Mouse (Mus musculus) forebrain, embryonic 14.5 days (tissue): ENCODE results near the gene Ykt6. TPM values are rescaled to one million over a fixed set of nuclear protein-coding genes. Genes with fewer than 3 reads are reported as not detected.
"Not testable (repeated sequence)": the region's sequence is repeated elsewhere in the genome, so short reads cannot be mapped to it uniquely, and the experiment has no call there.

Experiments used
- ATAC-seq: fragments of 200-750 bp; cut with Nextera tagmentation; 2 replicates; pipeline ENCODE4 v1.8.0; 2017; ENCODE audit warnings: mild to moderate bottlenecking, moderate library complexity
- DNase-seq: peaks from one replicate; pipeline ENCODE4 v3.0.0-alpha.2; 2015; ENCODE audit warnings: low spot score
- H3K27ac ChIP-seq: fragments of 300-500 bp; sonication (generic); 2 replicates; pipeline ENCODE4 v1.5.1; 2014; ENCODE audit warnings: low read depth, mild to moderate bottlenecking, control low read depth, low read length, moderate library complexity
- H3K27me3 ChIP-seq: fragments of 300-500 bp; sonication (generic); replicated peaks from 2 replicates; pipeline ENCODE4 v1.6.1; 2014; ENCODE audit warnings: low read length, control low read depth, mixed read lengths; ENCODE audit not compliant: control insufficient read depth, insufficient read depth
- H3K36me3 ChIP-seq: fragments of 300-500 bp; sonication (generic); 2 replicates; pipeline ENCODE4 v1.6.1; 2014; ENCODE audit warnings: low read length, control low read depth; ENCODE audit not compliant: control insufficient read depth, insufficient read depth
- H3K4me1 ChIP-seq: fragments of 300-500 bp; sonication (generic); 2 replicates; pipeline ENCODE4 v1.6.1; 2014; ENCODE audit warnings: antibody characterized with exemption, low read length, control low read depth; ENCODE audit not compliant: control insufficient read depth, insufficient read depth
- H3K4me2 ChIP-seq: fragments of 300-500 bp; sonication (generic); 2 replicates; pipeline ENCODE4 v1.6.1; 2014; ENCODE audit warnings: mild to moderate bottlenecking, control low read depth, low read length
- H3K4me3 ChIP-seq: fragments of 300-500 bp; sonication (generic); 2 replicates; pipeline ENCODE4 v1.5.1; 2014; ENCODE audit warnings: low read depth, low read length, control low read depth
- H3K9ac ChIP-seq: fragments of 300-500 bp; sonication (generic); 2 replicates; pipeline ENCODE4 v1.6.1; 2014; ENCODE audit warnings: mild to moderate bottlenecking, low read length, control low read depth, moderate library complexity
- H3K9me3 ChIP-seq: fragments of 300-500 bp; sonication (generic); replicated peaks from 2 replicates; pipeline ENCODE4 v1.6.1; 2016; ENCODE audit warnings: low read length, control low read depth, mixed read lengths; ENCODE audit not compliant: control insufficient read depth
- WGBS: fragments of 180-500 bp; shearing (Covaris S2); extraction: QIAGEN DNeasy Blood & Tissue Kit; methylation state at CpG from one replicate; pipeline ENCODE4 v1.1.7; 2014; 5-methylcytosine and 5-hydroxymethylcytosine counted together
- polyA plus RNA-seq: library from polyadenylated mRNA; unstranded; fragments of >200 nt; fragmentation: Nextera tagmentation; extraction: Ambion mirVana; gene quantifications from 2 replicates; pipeline ENCODE4 v1.2.1, GENCODE M21; 2014

Ykt6 gene
- polyA plus RNA-seq, 1 experiment from 2014 or later, result 46.3 TPM

DNA sequence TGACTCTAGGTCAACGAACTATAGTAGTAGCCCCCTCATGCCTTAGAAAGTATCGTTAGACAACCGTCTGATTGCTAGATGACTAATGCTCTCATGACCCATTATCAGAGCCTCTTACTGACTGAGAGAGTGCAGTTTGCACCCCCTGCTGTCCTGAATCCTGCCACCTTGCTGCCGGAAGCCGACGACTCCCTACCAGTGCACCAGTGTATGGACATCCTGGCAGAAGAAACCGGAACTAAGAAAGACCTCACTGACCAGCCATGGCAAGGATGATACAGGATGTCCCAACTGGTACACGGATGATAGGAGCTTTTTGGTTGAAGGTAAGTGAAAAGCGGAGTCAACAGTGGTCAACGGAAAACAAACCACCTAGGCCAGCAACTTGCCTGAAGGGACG, 21.0 kb upstream of the Ykt6 start:
- H3K4me1 ChIP-seq, ATAC-seq, H3K4me3 ChIP-seq, H3K27me3 ChIP-seq, H3K36me3 ChIP-seq, DNase-seq, H3K4me2 ChIP-seq, H3K9me3 ChIP-seq, H3K9ac ChIP-seq, H3K27ac ChIP-seq: not testable (repeated sequence)
- 94% methylated on average over 11 of the region's 11 CpGs for WGBS

DNA sequence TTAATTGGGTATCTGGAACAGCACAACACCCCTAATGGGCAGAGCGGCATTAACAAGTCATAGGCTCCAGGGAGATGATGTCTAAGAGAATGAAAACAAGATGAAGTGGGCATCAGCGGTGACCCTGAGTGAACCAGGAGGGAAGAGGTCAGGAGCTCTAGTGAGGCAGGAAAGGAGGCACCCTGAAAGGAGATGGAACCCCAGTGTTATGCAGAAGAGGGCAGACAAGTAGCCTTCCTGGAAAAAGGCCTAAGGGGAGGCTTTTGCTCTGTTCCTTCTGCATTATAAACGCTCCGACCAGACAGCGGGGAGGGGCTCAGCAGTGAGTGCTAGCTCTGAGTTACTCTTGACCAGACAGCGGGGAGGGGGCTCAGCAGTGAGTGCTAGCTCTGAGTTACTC, 12.5 kb upstream of the Ykt6 start:
- WGBS, result 58% methylated on average over 6 of the region's 6 CpGs
- H3K27me3 ChIP-seq, result no peaks in the 10 kb centered on the region
- no peaks in the 10 kb centered on the region for H3K36me3 ChIP-seq
- DNase-seq, result no peak
- H3K4me1 ChIP-seq, result no peaks in the 10 kb centered on the region
- H3K4me2 ChIP-seq, result no peak overlapping the region
- no peaks in the 10 kb centered on the region for H3K9me3 ChIP-seq
- no peak overlapping the region for H3K27ac ChIP-seq
- no peak overlapping the region for H3K9ac ChIP-seq
- no peak for ATAC-seq
- H3K4me3 ChIP-seq, result no peak overlapping the region

DNA sequence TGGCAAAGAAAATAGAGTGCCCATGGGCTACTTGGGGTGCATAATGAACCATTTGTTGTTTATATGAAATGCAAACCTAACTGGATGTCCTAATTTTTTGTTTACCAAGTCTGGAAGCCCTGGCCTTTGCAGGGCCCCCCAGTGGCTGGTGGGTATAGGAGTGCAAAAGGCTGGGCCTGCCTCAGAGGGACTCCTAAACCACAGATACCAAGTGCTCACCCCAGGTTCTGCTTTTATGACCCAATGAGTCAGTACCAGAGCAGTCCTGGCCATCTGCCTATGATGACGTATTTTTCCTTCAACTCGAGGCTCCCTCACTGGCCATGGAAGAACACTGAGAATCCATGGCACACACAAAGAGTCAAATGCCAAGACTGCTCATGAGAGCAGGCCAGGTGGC, 10.4 kb upstream of the Ykt6 start:
- Histone ChIP-seq H3K4me2 (no peak overlapping the region), H3K4me1 (peaks cover 4% of the 10 kb centered on the region), H3K9ac (no peak overlapping the region), H3K4me3 (no peak overlapping the region), H3K9me3 (no peaks in the 10 kb centered on the region), H3K27ac (no peak overlapping the region), H3K27me3 (no peaks in the 10 kb centered on the region), H3K36me3 (no peaks in the 10 kb centered on the region)
- DNase-seq (no peak), ATAC-seq (no peak)
- WGBS, result 86% methylated on average over 2 of the region's 2 CpGs

DNA sequence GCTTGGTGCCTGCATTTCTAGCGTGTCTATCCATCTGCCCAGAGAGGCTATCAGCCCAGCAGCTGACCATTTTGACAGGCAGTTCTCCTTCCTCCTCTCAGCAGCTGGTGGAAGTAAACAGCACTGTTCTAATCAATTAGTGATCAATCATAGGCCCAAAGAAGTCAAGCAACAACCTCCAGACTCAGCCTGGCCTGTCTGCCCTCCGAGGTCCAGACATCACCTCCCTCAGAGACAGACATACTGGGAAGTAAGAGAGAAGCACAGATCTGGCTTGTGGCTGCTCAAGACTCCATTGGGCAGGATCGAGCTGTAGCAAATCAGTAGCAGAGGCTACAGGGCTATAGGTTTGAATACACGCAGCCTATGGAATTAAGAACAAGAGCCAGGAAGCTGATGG, 7.7 kb upstream of the Ykt6 start:
- Histone ChIP-seq H3K4me2 (no peak overlapping the region), H3K27me3 (no peaks in the 10 kb centered on the region), H3K9ac (no peak overlapping the region), H3K4me3 (no peak overlapping the region), H3K4me1 (peaks cover 4% of the 10 kb centered on the region), H3K9me3 (no peaks in the 10 kb centered on the region), H3K27ac (no peak overlapping the region), H3K36me3 (no peaks in the 10 kb centered on the region)
- DNase-seq, result no peak
- 67% methylated on average over 4 of the region's 4 CpGs for WGBS
- ATAC-seq, result no peak

DNA sequence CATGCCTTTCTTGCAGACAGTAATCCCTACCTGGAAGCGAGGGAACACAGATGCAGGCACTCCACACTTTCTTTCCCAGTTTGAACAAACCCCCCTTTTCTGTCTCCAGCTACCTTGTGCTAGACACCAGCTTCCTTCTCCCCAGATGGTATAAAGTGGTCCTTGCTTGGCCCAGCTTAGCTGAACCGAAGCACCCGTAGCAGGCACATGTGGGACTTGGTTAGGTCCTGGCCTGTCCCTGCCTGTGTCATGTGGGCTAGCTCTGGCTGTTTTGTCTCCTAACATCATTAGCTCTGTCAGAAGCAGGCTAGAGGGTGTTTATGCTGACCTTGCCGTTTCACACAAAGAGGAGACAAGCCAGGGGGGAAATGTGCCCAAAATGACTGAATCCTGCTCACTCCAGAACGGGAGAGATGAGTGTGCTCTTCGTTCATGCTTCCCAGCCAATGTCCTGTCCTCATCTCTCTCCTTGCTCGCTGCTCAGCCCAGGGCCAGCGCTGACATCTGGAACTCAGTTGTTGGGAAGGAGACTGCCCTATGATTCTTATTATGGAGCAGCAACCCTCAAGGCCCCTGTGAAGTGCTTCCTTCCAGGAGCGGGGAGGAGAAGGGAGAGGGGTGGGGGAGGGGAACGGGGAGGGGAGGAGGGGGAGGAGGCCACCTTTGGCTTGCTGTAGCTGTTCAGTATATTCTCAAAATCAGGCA, 6.8 kb upstream of the Ykt6 start:
- H3K9ac ChIP-seq, result no peak overlapping the region
- 67% methylated on average over 8 of the region's 10 CpGs for WGBS

DNA sequence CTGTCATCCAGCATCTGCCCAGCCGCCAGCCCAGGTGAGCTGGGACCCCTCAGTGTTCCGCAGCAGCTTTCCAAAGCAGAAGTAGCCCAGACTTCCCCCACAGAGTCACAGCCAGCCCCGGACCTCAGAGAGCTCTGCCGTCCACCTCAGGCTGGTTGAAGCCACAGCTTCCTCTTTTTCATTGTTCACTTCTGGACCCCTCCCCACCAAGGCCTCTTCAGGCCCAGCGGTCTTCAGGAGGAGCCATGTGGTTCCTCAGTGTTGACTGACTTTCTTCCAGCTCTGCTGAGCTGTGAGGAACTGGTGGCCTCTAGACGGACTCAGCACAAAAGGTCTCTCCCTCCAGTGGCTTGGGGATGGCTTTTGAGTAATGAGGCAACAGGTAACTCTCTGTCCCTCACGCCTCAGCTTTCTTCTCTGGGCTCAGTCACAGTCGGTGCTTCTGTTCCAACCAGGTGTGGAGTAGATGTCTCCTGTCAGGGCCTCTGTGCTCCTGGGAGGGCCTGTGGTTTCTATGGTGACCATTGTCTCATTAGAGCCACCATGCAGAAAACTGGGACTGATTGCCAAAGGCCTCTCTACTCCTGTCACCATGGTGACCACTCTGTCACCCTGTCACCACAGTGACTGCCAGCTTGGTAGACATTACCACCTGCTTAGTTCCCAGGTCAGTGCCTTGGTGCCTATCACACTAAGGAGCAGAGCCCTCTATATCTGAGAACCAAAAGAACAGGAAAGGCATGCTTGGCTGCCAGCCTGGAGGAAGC, 5.7 kb upstream of the Ykt6 start, which contains the start of gene Gck:
TSS of gene Gck (minus strand) at position 496 of the 767 bp plus-strand sequence.
- Histone ChIP-seq H3K36me3 (no peaks in the 10 kb centered on the region), H3K4me3 (no peak within 1 kb of the TSS), H3K9ac (no peak within 1 kb of the TSS), H3K4me1 (peaks cover 5% of the 10 kb centered on the region), H3K9me3 (no peaks in the 10 kb centered on the region), H3K4me2 (no peak within 1 kb of the TSS), H3K27me3 (no peaks in the 10 kb centered on the region), H3K27ac (no peak within 1 kb of the TSS)
- peak; percentile 40 for ATAC-seq
- 42% methylated on average over 8 of the region's 8 CpGs for WGBS
- peak; percentile 45 for DNase-seq

More for the DNA sequence above, 6.8 kb upstream of the Ykt6 start:
- no peaks in the 10 kb centered on the region for H3K36me3 ChIP-seq
- no peaks in the 10 kb centered on the region for H3K27me3 ChIP-seq
- H3K4me2 ChIP-seq, result no peak overlapping the region
- no peak overlapping the region for H3K4me3 ChIP-seq
- ATAC-seq, result no peak
- no peak for DNase-seq
- H3K9me3 ChIP-seq, result no peaks in the 10 kb centered on the region
- H3K4me1 ChIP-seq, result peaks cover 4% of the 10 kb centered on the region
- no peak overlapping the region for H3K27ac ChIP-seq

DNA sequence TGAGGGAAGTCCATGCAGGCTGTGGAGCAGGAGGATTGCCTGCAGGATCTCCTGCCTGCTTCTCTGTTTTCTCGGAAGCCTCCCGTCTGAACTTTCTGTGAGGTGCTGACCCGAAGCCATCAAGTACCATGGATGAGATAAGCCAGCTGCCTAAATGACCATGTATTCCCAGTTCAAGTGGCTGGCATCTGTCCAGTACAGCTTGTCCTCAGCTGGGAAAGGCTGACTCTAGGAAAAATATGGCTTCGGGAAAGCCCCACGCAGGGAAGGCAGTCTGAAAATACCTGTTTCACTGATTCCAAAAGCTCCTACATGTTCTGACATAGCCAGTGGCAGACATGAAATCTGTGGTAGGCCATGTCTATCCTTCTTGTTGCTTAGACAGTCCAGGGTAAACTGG, 3.0 kb upstream of the Ykt6 start:
- no peaks in the 10 kb centered on the region; the same call in 1 of the 2 replicates for H3K36me3 ChIP-seq
- no peak overlapping the region for H3K9ac ChIP-seq
- H3K4me3 ChIP-seq, result no peak overlapping the region
- H3K4me2 ChIP-seq, result no peak overlapping the region
- H3K9me3 ChIP-seq, result no peaks in the 10 kb centered on the region
- H3K27ac ChIP-seq, result no peak overlapping the region
- no peak for DNase-seq
- 91% methylated on average over 5 of the region's 5 CpGs for WGBS
- no peaks in the 10 kb centered on the region for H3K27me3 ChIP-seq
- H3K4me1 ChIP-seq, result peaks cover 18% of the 10 kb centered on the region
- ATAC-seq, result no peak

DNA sequence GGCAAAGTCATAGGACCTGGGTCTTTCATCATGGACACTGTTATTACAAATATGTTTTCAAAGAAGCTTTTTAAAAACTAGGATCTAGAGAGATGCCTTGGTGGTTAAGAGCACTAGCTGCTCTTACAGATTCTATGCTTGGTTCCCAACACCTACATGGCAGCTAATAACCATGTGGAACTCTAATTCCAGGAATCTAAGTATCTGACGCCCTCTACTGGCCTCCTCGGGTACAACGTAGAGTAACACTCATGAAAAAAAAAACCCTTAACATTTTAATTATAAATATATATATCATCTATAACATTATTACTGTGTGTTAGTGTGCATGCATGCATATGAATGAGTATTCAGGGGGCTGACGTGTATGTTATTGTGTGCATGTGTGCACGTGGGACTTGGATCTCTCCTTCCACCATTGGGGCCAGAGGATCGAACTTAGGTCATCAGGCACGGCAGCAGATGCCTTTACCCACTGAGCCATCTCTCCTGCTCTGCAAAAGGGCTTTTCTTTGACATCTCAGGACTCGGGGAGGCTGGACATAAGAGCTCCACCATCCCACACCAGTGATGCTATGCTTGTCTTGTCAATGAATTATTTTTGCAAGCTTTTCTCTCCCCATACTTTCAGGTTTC, 2.2 kb upstream of the Ykt6 start:
- Histone ChIP-seq H3K27me3 (no peaks in the 10 kb centered on the region), H3K4me2 (no peak overlapping the region), H3K27ac (no peak overlapping the region), H3K4me3 (no peak overlapping the region), H3K36me3 (no peaks in the 10 kb centered on the region; the same call in 1 of the 2 replicates), H3K9ac (no peak overlapping the region), H3K9me3 (no peaks in the 10 kb centered on the region), H3K4me1 (peaks cover 18% of the 10 kb centered on the region)
- WGBS, result 30% methylated on average over 8 of the region's 8 CpGs
- DNase-seq, result peak; percentile 62
- no peak for ATAC-seq

DNA sequence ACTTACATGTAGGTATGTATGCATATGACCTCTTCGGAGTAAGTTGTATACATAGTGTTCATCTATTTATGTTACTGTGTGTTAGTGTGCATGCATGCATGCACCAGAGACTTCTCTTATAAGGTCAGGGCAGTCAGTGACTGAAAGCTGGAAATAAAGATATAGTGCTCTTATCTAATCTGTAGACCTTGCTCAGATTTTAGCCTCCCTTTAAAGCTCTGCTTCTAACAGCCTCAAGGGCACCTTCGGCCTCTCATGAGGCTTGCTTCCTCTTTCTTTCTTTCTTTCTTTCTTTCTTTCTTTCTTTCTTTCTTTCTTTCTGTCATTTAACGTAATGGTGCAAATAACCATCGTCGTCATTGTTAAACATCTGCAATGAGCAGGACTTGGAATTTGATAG, 1.1 kb upstream of the Ykt6 start:
- H3K9me3 ChIP-seq, result no peaks in the 10 kb centered on the region
- no peak overlapping the region for H3K27ac ChIP-seq
- H3K9ac ChIP-seq, result no peak overlapping the region
- no peak overlapping the region for H3K4me2 ChIP-seq
- DNase-seq (no peak), ATAC-seq (no peak)
- H3K27me3 ChIP-seq, result no peaks in the 10 kb centered on the region
- WGBS, result 80% methylated on average over 5 of the region's 5 CpGs
- peaks cover 6% of the 10 kb centered on the region for H3K36me3 ChIP-seq
- H3K4me1 ChIP-seq, result peaks cover 18% of the 10 kb centered on the region
- no peak overlapping the region for H3K4me3 ChIP-seq
